29 mouse cellular contexts compared by ENCODE assay signal in the genomic region with DNA sequence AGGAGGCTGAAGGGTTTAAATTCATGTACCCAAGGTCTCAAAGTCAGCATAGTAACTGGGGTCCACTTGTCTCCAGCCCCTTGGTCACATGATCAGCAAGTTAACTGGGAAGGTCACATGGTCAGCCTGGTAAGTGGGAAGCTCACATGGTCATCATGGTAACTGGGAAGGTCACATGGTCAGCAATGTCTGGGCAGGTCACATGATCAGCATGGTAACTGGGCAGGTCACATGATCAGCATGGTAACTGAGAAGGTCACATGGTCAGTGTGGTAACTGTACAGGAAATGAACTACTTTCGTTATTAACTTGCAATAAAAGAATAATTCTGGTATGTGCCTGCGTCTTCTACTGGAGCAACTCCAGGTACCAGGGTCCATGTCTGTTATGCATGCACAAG. TPM values are rescaled to one million over a fixed set of nuclear protein-coding genes. Genes with fewer than 3 reads are reported as not detected.
DNase-seq lines count a peak whose midpoint lies in the region; ATAC-seq lines count a peak whose summit lies in the region.
"Had no signal": no experiment of that assay in that cellular context is flagged by ENCODE, and none has a peak within 500 bp of the region (broad histone marks: within the 10 kb centered on the region; RNA-seq: fewer than 3 reads in every experiment).

No protein-coding gene starts in this region.

- no peaks in the 10 kb centered on the region for H3K27me3 ChIP-seq in midbrain, embryonic 11.5 days (ENCODE audit: control insufficient read depth, insufficient read depth, low read length)
- H3K27me3 ChIP-seq in midbrain, embryonic 13.5 days: no peaks in the 10 kb centered on the region
- H3K27me3 ChIP-seq: embryonic facial prominence, embryonic 12.5 days; forebrain, embryonic 15.5 days; hindbrain, embryonic 15.5 days; limb, embryonic 12.5 days; liver, embryonic 15.5 days; lung, embryonic 15.5 days; midbrain, embryonic 15.5 days; neural tube, embryonic 12.5 days had no signal

- DNase-seq in midbrain, embryonic 11.5 days (ENCODE audit: low spot score, missing footprints): peak; percentile 76
- peak; percentile 38 for DNase-seq in ES-CJ7 (ENCODE audit: low read depth, low spot score)
- peak; percentile 35 for DNase-seq in induced T-regulatory cell, adult 2 months (ENCODE audit: low read depth)
- no peak for DNase-seq in kidney, postnatal 14 days
- DNase-seq in neural tube, embryonic 10.5 days (ENCODE audit: extremely low spot score, low spot score): no peak
- DNase-seq in cerebellum, adult 18-20 months: no peak
- no peak for DNase-seq in lung, adult 18-20 months
- DNase-seq: adrenal gland, postnatal 10 days; cerebellum, adult 11 months; cerebellum, adult 9-11 months; embryo, embryonic 11 days; gastrocnemius, postnatal 36 days; heart, postnatal 14 days; kidney, adult 9 months; kidney, postnatal 10 days; retina, postnatal 1 day; right cerebral cortex, postnatal 14 days; thymus, postnatal 14 days had no signal

- H3K36me3 ChIP-seq in midbrain, embryonic 11.5 days (ENCODE audit: control insufficient read depth, insufficient read depth, low read length): no peaks in the 10 kb centered on the region
- no peaks in the 10 kb centered on the region; the same call in 1 of the 2 replicates for H3K36me3 ChIP-seq in midbrain, embryonic 13.5 days
- H3K36me3 ChIP-seq: embryonic facial prominence, embryonic 12.5 days; forebrain, embryonic 15.5 days; hindbrain, embryonic 10.5 days; hindbrain, embryonic 15.5 days; liver, embryonic 15.5 days; lung, embryonic 15.5 days; midbrain, embryonic 15.5 days; neural tube, embryonic 12.5 days had no signal

- no peak overlapping the region for H3K4me3 ChIP-seq in midbrain, embryonic 11.5 days (ENCODE audit: low read depth, low read length)
- no peak overlapping the region for H3K4me3 ChIP-seq in midbrain, embryonic 13.5 days (replicated peaks)
- H3K4me3 ChIP-seq: embryonic facial prominence, embryonic 12.5 days; forebrain, embryonic 15.5 days; hindbrain, embryonic 10.5 days; hindbrain, embryonic 15.5 days; limb, embryonic 12.5 days; liver, embryonic 15.5 days; lung, embryonic 15.5 days; midbrain, embryonic 15.5 days; neural tube, embryonic 12.5 days had no signal

- H3K4me1 ChIP-seq in midbrain, embryonic 11.5 days (ENCODE audit: control insufficient read depth, insufficient read depth, low read length): no peaks in the 10 kb centered on the region
- H3K4me1 ChIP-seq in midbrain, embryonic 13.5 days (replicated peaks): no peaks in the 10 kb centered on the region
- H3K4me1 ChIP-seq: forebrain, embryonic 15.5 days; hindbrain, embryonic 15.5 days; liver, embryonic 15.5 days; lung, embryonic 15.5 days; midbrain, embryonic 15.5 days had no signal

- 95% methylated on average over 2 of the region's 2 CpGs for WGBS in midbrain, embryonic 11.5 days
- WGBS in midbrain, embryonic 13.5 days: 96% methylated on average over 2 of the region's 2 CpGs

- H3K27ac ChIP-seq in midbrain, embryonic 11.5 days (ENCODE audit: low read depth, low read length): no peak overlapping the region
- no peak overlapping the region for H3K27ac ChIP-seq in midbrain, embryonic 13.5 days
- H3K27ac ChIP-seq: embryonic facial prominence, embryonic 12.5 days; forebrain, embryonic 15.5 days; hindbrain, embryonic 10.5 days; hindbrain, embryonic 15.5 days; liver, embryonic 15.5 days; lung, embryonic 15.5 days; midbrain, embryonic 15.5 days; neural tube, embryonic 12.5 days had no signal

- H3K4me2 ChIP-seq in midbrain, embryonic 11.5 days: no peak overlapping the region
- H3K4me2 ChIP-seq in midbrain, embryonic 13.5 days (replicated peaks): no peak overlapping the region
- H3K4me2 ChIP-seq: embryonic facial prominence, embryonic 12.5 days; forebrain, embryonic 15.5 days; hindbrain, embryonic 15.5 days; limb, embryonic 12.5 days; liver, embryonic 15.5 days; lung, embryonic 15.5 days; midbrain, embryonic 15.5 days; neural tube, embryonic 12.5 days had no signal

- no peak for ATAC-seq in midbrain, embryonic 11.5 days (ENCODE audit: low FRiP score)
- no peak for ATAC-seq in midbrain, embryonic 13.5 days
- ATAC-seq: forebrain, embryonic 15.5 days; intestine, embryonic 16.5 days; midbrain, embryonic 15.5 days had no signal

- H3K9ac ChIP-seq in midbrain, embryonic 11.5 days (ENCODE audit: low read length): no peak overlapping the region
- H3K9ac ChIP-seq in midbrain, embryonic 13.5 days (replicated peaks): no peak overlapping the region
- H3K9ac ChIP-seq: embryonic facial prominence, embryonic 12.5 days; forebrain, embryonic 15.5 days; hindbrain, embryonic 15.5 days; limb, embryonic 12.5 days; liver, embryonic 15.5 days; lung, embryonic 15.5 days; midbrain, embryonic 15.5 days; neural tube, embryonic 12.5 days had no signal

- no peaks in the 10 kb centered on the region for H3K9me3 ChIP-seq in midbrain, embryonic 11.5 days (ENCODE audit: control insufficient read depth, low read length)
- no peaks in the 10 kb centered on the region for H3K9me3 ChIP-seq in midbrain, embryonic 13.5 days
- H3K9me3 ChIP-seq: embryonic facial prominence, embryonic 12.5 days; forebrain, embryonic 15.5 days; hindbrain, embryonic 10.5 days; hindbrain, embryonic 15.5 days; limb, embryonic 12.5 days; liver, embryonic 15.5 days; lung, embryonic 15.5 days; midbrain, embryonic 15.5 days; neural tube, embryonic 12.5 days had no signal

RNA-seq across cellular contexts. Expression of a gene that starts 29.1 kb away (rescaled TPM):
- 7.4 and 11.0 TPM in 2 replicates for polyA plus RNA-seq in midbrain, embryonic 11.5 days (2014; fragmentation: Nextera tagmentation; extraction: Ambion mirVana)
- 5.5 and 5.9 TPM in 2 replicates for polyA plus RNA-seq in midbrain, embryonic 13.5 days (2015; fragmentation: Nextera tagmentation; extraction: Ambion mirVana)

Comparison
In these comparisons a context has a peak if more than half of its experiments do, and no peak if none do; other contexts are left out.
1. DNase-seq: peak in midbrain, embryonic 11.5 days (single experiment), ES-CJ7 (single experiment) and induced T-regulatory cell, adult 2 months (single experiment); none in kidney, postnatal 14 days (single experiment), neural tube, embryonic 10.5 days (single experiment), cerebellum, adult 18-20 months (0 of 2) and lung, adult 18-20 months (0 of 2).